Mouse (Mus musculus): ENCODE measurements around the gene Pigp. TPM values are rescaled to one million over a fixed set of nuclear protein-coding genes. Genes with fewer than 3 reads are reported as not detected.

Pigp gene
- total RNA-seq, 1 experiment = 30.5 TPM

- in situ Hi-C loops (cut with MboI; ENCODE audit: low sequenced_read_pairs in 2 of 2, unreplicated experiment in 2 of 2) = no loop called here
- no peak overlapping the region for H3K27ac ChIP-seq (ENCODE audit: insufficient read depth, low read depth, low read length, poor library complexity, severe bottlenecking)
- no peaks in the 10 kb centered on the region for H3K36me3 ChIP-seq (ENCODE audit: control insufficient read depth, insufficient read depth, low read length, poor library complexity, severe bottlenecking)
- DNase-seq (ENCODE audit: low read depth, low spot score) = no peak
- no peak for TF ChIP-seq CHD2 (IDR thresholded peaks at IDR 0.05; ENCODE audit: low read depth, low read length)
- TF ChIP-seq MAFK (IDR thresholded peaks at IDR 0.05; ENCODE audit: insufficient read depth, low read depth, low read length) = no peak
- TF ChIP-seq ZC3H11A (IDR thresholded peaks at IDR 0.05; ENCODE audit: borderline replicate concordance, low read depth, low read length) = no peak
- no peak for TF ChIP-seq ZNF384 (IDR thresholded peaks at IDR 0.05; ENCODE audit: low read depth, low read length)
- TF ChIP-seq HCFC1 (IDR thresholded peaks at IDR 0.05; ENCODE audit: borderline replicate concordance, insufficient read depth, low read length) = no peak
- no peaks in the 10 kb centered on the region for H3K9me3 ChIP-seq (ENCODE audit: control insufficient read depth, insufficient read depth, low read depth, low read length)
- no peak overlapping the region for H3K4me3 ChIP-seq (ENCODE audit: insufficient read depth in 1 of 2, low read depth in 1 of 2, low read length in 2 of 2, poor library complexity in 1 of 2, severe bottlenecking in 1 of 2)
- H3K9ac ChIP-seq (ENCODE audit: insufficient read depth, low read depth, low read length, poor library complexity, severe bottlenecking) = no peak overlapping the region
- peaks cover 0 to 1% of the 10 kb centered on the region in 2 experiments; a peak in 1 of 4 replicates for H3K4me1 ChIP-seq (ENCODE audit: control insufficient read depth in 2 of 2, insufficient read depth in 2 of 2, low read length in 2 of 2, poor library complexity in 1 of 2)
Measured at GRCm38 (mm10) chr16:94350287-94350677, 21.4 kb downstream of the Pigp start.

- in situ Hi-C loops (cut with MboI; ENCODE audit: low sequenced_read_pairs in 2 of 2, unreplicated experiment in 2 of 2) = no loop called here
- no peak overlapping the region for H3K4me3 ChIP-seq (ENCODE audit: insufficient read depth in 1 of 2, low read depth in 1 of 2, low read length in 2 of 2, poor library complexity in 1 of 2, severe bottlenecking in 1 of 2)
- TF ChIP-seq ZC3H11A (IDR thresholded peaks at IDR 0.05; ENCODE audit: borderline replicate concordance, low read depth, low read length) (no peak), CHD2 (IDR thresholded peaks at IDR 0.05; ENCODE audit: low read depth, low read length) (no peak), HCFC1 (IDR thresholded peaks at IDR 0.05; ENCODE audit: borderline replicate concordance, insufficient read depth, low read length) (no peak), ZNF384 (IDR thresholded peaks at IDR 0.05; ENCODE audit: low read depth, low read length) (no peak), MAFK (IDR thresholded peaks at IDR 0.05; ENCODE audit: insufficient read depth, low read depth, low read length) (no peak)
- H3K9me3 ChIP-seq (ENCODE audit: control insufficient read depth, insufficient read depth, low read depth, low read length) = no peaks in the 10 kb centered on the region
- no peak overlapping the region for H3K9ac ChIP-seq (ENCODE audit: insufficient read depth, low read depth, low read length, poor library complexity, severe bottlenecking)
- no peaks in the 10 kb centered on the region for H3K36me3 ChIP-seq (ENCODE audit: control insufficient read depth, insufficient read depth, low read length, poor library complexity, severe bottlenecking)
- peaks cover 0 to 1% of the 10 kb centered on the region in 2 experiments; a peak in 1 of 4 replicates for H3K4me1 ChIP-seq (ENCODE audit: control insufficient read depth in 2 of 2, insufficient read depth in 2 of 2, low read length in 2 of 2, poor library complexity in 1 of 2)
- no peak overlapping the region for H3K27ac ChIP-seq (ENCODE audit: insufficient read depth, low read depth, low read length, poor library complexity, severe bottlenecking)
- DNase-seq (ENCODE audit: low read depth, low spot score) = no peak
Measured at GRCm38 (mm10) chr16:94349588-94350286, 21.9 kb downstream of the Pigp start.

GRCm38 (mm10) chr16:94348779-94349178 is 22.9 kb downstream of the Pigp start:
- Histone ChIP-seq H3K27ac (ENCODE audit: insufficient read depth, low read depth, low read length, poor library complexity, severe bottlenecking) (no peak overlapping the region), H3K9ac (ENCODE audit: insufficient read depth, low read depth, low read length, poor library complexity, severe bottlenecking) (no peak overlapping the region), H3K4me3 (ENCODE audit: insufficient read depth in 1 of 2, low read depth in 1 of 2, low read length in 2 of 2, poor library complexity in 1 of 2, severe bottlenecking in 1 of 2) (no peak overlapping the region), H3K9me3 (ENCODE audit: control insufficient read depth, insufficient read depth, low read depth, low read length) (no peaks in the 10 kb centered on the region), H3K4me1 (ENCODE audit: control insufficient read depth in 2 of 2, insufficient read depth in 2 of 2, low read length in 2 of 2, poor library complexity in 1 of 2) (no peaks in the 10 kb centered on the region), H3K36me3 (ENCODE audit: control insufficient read depth, insufficient read depth, low read length, poor library complexity, severe bottlenecking) (no peaks in the 10 kb centered on the region)
- no peak for TF ChIP-seq MAFK (IDR thresholded peaks at IDR 0.05; ENCODE audit: insufficient read depth, low read depth, low read length)
- TF ChIP-seq CHD2 (IDR thresholded peaks at IDR 0.05; ENCODE audit: low read depth, low read length) = no peak
- TF ChIP-seq ZC3H11A (IDR thresholded peaks at IDR 0.05; ENCODE audit: borderline replicate concordance, low read depth, low read length) = no peak
- TF ChIP-seq ZNF384 (IDR thresholded peaks at IDR 0.05; ENCODE audit: low read depth, low read length) = no peak
- TF ChIP-seq HCFC1 (IDR thresholded peaks at IDR 0.05; ENCODE audit: borderline replicate concordance, insufficient read depth, low read length) = no peak
- in situ Hi-C loops (cut with MboI; ENCODE audit: low sequenced_read_pairs in 2 of 2, unreplicated experiment in 2 of 2) = no loop called here
- DNase-seq (ENCODE audit: low read depth, low spot score) = no peak

GRCm38 (mm10) chr16:94347080-94347731 is 24.4 kb downstream of the Pigp start:
- DNase-seq (ENCODE audit: low read depth, low spot score) = no peak
- H3K4me1 ChIP-seq (ENCODE audit: control insufficient read depth in 2 of 2, insufficient read depth in 2 of 2, low read length in 2 of 2, poor library complexity in 1 of 2) = no peaks in the 10 kb centered on the region
- in situ Hi-C loops (cut with MboI; ENCODE audit: low sequenced_read_pairs in 2 of 2, unreplicated experiment in 2 of 2) = no loop called here
- no peak for TF ChIP-seq CHD2 (IDR thresholded peaks at IDR 0.05; ENCODE audit: low read depth, low read length)
- no peak for TF ChIP-seq HCFC1 (IDR thresholded peaks at IDR 0.05; ENCODE audit: borderline replicate concordance, insufficient read depth, low read length)
- no peak overlapping the region for H3K27ac ChIP-seq (ENCODE audit: insufficient read depth, low read depth, low read length, poor library complexity, severe bottlenecking)
- no peak overlapping the region for H3K9ac ChIP-seq (ENCODE audit: insufficient read depth, low read depth, low read length, poor library complexity, severe bottlenecking)
- no peaks in the 10 kb centered on the region for H3K9me3 ChIP-seq (ENCODE audit: control insufficient read depth, insufficient read depth, low read depth, low read length)
- no peak overlapping the region for H3K4me3 ChIP-seq (ENCODE audit: insufficient read depth in 1 of 2, low read depth in 1 of 2, low read length in 2 of 2, poor library complexity in 1 of 2, severe bottlenecking in 1 of 2)
- no peaks in the 10 kb centered on the region for H3K36me3 ChIP-seq (ENCODE audit: control insufficient read depth, insufficient read depth, low read length, poor library complexity, severe bottlenecking)
